Mouse (Mus musculus) adrenal gland, adult (tissue): ENCODE measurements around the gene Tbc1d32.
A peak's percentile ranks its signal among the peaks of the same experiment; 100 is the strongest.
"Not testable (repeated sequence)": the region's sequence is repeated elsewhere in the genome, so short reads cannot be mapped to it uniquely, and the experiment has no call there.

ENCODE experiments used
- DNase-seq, 2 experiments: peaks; one replicate each; pipeline ENCODE4 v3.0.0; 2022 to 2023; ENCODE audit warnings: low spot score in 1 of 2; ENCODE audit not compliant: inconsistent age in 2 of 2

Gene Tbc1d32

DNA sequence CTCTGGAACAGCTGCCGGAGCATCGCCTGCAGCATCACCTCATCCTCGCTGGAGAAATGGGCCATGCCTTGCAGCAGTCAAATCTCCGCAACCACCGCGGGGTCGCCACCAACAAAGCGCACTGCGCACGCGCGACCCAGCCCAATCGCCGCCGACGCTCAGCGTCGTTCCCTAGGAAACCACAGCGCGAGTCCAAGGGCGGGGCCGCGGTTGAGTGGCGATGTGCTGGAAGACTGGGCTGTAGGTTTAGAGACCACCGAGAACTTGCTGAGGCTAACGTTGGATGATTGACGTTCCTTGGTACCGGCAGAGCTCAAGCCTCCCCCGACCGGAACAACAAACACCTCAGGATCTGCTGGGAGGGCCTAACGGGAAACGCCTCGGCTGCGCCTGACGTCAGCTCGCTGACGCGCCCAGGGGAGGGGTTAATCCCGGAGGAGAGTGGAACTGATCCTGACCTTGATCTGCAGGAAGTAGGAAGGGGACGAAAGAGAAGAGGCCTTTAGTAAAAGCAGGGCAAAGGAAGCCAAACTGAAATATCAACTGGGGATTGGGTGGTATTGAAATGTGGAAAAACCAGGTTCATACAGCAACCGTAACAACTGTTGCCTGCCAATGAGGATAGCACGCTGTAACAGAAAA is at the start of gene Tbc1d32:
TSS of gene Tbc1d32 (minus strand) at position 122 of the 642 bp plus-strand sequence.
- peak; percentile 93 to 97 for DNase-seq

DNA sequence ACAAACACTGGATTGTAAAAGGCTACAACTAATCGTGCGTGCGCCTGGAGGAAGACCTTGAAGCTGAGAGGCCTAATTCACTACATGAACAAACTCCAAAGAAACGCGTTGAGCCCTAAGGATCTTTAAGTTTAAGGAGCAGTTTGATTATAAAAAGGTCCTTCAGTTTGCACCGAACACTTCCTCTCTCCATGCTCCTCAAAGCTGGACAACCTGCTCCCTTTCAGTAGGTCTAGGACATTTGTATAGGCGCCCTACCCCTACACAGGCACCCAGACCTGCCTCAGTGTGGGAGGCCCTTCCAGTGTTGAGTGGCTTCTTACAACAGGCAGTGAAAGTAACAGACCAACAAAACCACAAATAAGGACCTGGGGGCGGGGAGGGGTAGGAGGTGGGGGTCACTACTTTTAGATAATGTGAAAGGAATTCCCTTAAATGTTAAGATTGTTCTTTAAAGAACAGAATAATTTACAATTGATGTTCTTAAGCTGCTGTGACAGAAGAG is 666 bp downstream of the Tbc1d32 start:
- peak; percentile 11 to 53 for DNase-seq

DNA sequence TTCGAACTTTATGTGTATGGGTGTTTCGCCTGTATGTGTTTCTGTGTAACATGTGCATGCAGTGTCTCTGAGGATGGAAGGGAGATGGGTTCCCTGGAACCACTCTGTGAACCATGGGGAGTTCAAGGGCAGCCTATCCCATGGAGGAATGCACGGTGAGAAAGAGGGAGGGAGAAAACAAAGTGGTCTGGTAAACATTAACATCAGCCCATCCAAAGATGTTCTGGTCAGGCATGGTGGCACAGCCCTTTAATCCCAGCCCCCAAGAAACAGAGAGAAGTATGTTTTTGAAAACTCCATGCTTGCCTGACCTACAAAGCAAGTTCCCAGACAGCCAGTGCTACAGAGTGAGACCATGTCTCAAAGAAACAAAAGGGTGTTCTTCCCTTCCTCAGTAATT is 12.7 kb downstream of the Tbc1d32 start:
- DNase-seq: no peak

DNA sequence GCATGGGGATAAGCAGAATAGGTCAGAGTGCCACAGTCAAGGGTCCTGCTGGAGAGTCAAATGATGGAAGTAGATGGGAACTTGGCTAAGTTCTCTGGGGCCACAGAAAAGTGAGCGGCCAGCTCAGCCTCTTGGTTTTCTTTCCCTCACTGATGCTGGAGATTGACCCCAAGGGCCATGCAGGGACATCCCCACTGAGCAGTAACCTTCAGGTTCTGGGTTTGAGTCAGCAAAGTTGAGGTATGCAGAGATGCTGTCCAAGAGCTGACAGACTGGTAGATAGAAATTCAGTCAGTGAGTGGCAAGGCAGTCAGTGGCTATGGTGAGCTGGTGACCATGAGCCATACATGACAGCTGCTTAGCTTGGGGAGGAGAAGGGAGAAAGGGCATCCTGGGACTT is 18.1 kb downstream of the Tbc1d32 start:
- DNase-seq: no peak

DNA sequence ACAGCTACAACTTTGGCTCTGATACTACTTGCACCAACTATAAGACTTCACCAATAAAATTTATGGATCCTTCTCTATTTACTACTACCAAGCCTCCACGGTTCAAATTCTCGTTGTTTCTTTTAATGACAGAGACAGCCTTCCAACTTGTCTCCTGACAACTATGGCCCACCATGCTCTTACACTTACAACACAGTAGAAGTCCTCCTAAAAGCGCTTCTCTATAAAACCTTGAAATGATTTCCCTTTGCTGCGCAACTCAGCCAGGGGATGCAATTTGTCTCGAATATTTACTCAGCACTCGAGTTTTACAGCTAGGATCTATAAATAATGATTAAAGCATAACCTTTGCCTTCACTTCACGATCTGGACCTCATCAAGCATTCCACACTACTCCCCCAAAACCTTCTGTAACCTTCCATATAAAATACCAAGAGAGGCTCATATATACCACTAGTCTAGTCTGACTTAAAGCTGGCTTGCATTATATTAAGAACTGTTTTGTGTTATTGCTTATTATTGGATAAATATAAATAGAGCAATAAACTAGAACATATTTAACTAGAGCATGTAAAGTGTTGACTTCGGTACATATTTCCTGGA is 21.6 kb downstream of the Tbc1d32 start:
- no peak for DNase-seq

DNA sequence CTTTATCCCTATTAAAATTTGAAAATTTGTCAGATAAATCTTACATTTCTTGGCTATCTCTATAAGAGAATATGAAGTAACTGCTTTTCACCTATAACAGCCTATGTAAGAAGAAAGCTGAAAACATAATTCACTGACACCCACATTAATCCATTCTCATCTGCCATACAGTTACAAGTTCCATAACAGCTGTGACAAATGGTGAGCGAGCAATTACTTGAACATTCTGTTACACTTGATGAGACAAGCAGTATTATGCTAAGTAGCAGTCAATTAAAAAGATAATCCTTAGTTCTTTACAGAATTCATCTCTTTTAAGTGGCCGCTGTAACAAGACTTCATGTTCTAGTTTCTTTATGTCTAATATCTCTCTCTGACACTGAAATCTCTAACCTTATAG is 24.1 kb downstream of the Tbc1d32 start:
- DNase-seq: no peak

DNA sequence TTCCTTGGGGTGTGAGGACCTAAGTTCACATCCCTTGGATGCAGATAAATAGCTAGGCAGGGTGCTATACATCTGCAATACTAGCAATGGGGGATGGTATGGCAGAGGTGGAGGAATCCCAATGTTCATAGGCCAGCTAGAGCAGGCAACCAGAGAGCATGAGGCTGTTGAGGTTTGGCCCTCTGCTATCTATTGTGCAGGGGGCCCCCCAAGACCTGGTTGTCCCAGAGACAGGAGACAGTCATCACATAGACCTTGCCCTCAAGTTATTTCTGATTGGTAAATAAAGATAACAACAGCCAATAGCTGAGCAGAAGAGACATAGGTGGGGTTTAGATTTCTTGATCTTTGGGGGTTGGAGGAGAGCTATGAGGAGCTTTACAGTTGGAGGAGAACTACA is 28.6 kb downstream of the Tbc1d32 start:
- no peak for DNase-seq

DNA sequence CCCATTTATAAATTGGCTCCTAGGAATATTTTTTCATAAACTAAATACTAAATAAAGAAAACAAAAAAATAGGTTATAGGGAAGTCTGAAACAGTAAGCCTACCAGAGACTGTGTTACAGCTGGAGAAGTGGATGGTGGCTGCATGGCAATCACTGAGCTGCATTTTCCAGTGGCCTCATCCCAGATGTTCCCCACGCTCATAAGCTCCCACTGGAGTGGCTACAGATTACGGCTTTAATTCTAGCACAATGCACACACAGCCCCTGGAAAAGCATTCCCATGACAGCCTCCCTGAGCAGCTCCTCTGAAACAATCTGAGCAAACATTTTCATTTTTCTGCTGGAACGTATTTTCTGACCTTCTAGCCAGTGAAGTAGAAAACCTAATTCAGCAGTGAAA is 29.8 kb downstream of the Tbc1d32 start:
- DNase-seq: no peak

DNA sequence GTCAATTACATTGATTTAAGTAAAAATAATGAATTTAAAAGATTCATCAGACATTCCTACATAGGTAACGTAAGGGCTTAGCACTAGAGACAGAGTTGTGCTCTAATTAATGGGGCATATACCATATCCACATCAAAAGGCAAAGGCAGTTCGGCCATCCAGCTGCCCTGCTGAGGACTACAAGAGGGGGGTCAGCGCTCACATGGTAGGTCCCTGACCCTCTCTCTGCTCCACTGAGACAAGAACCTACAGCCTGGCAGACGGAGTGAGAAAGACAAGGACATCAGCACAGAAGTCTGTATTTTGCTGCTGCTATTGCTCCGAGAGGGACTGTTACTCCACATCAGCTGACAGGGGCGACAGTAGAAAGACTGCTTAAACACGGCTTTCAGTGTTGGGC is 34.2 kb downstream of the Tbc1d32 start:
- no peak for DNase-seq

DNA sequence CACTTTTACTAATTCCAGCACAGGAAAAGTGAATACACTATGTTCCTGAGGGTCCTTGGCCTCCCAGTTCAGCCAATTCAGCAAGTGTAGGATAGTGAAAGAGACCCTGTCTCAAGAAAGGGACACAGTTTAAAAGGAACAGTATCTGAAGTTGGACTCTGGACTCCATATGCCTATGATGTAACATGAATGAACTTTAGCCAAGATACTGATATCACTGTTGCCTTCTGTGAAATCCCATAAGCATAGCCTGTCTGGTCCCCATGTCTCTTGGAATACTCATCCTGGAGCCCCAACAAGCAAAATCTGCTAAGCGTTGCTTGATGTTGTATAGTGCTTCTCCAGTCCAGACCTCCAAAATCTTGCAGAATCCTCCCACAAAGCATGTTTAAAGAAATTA is 46.8 kb downstream of the Tbc1d32 start:
- DNase-seq: no peak

DNA sequence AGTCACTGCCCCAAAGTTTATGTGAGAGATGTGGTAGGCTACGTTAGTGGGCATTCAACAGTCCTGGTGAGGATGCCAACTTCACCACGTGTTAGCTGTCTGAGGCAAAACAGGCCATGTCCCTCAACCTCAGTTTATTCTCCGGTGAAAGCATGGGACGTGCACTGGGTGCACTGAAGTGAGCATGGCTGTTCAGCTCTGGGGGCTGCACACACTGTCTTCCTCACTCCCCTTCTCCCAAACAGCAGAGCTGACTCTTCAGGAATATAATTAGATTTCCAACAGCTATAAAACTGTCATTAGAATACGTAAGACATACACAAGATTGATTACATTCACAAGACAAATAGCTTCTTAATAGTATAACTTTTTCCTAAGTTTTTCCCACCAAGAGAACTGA is 55.3 kb downstream of the Tbc1d32 start:
- no peak for DNase-seq

DNA sequence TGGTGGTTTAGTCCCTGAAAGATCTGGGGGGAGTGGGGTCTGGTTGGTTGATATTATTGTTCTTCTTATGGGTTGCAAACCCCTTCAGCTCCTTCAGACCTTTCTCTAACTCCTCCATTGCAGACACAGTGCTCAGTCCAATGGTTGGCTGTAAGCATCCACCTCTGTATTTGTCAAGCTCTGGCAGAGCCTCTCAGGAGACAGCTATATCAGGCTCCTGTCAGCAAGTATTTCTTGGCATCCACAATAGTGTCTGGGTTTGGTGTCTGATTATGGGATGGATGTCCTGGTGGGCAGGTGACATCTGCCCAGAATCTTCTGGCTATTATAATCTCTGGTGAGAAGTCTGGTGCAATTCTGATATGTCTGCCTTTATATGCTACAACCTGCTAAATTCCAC is 60.8 kb downstream of the Tbc1d32 start:
- DNase-seq: not testable (repeated sequence)

DNA sequence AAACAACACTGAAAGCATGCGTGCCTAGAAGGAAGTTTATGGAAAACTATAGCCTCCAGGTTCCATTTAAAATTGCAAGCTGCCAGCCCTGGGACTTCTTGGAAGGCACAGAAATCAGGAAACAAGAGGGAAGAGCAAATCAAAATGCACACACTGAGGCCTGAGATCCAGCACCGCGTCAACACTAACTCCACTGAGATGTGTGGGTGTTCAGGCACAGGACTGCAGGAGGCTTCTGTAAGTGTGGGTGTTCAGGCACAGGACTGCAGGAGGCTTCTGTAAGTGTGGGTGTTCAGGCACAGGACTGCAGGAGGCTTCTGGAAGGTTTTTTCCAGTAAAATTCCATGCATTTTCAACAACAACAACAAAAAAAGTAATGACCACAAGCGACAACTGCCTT is 62.7 kb downstream of the Tbc1d32 start:
- DNase-seq: no peak

DNA sequence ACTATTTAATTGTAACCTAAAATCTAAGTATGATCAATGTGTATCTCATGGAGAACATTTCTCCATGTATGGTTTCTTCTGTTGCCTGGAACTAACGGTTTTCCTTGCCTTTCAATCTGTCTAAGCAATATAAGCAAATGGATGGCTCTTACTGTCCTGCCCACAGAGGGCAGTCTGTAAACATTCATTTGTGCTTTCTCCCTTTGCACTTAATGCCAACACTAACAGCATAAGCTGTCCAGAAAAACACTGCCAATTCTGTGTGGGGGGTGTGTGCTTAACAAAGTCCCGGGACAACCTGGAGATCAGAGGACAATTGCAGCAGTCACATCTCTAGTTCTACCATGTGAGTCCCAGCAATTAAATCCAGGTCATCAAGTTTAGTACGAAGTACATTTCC is 64.1 kb downstream of the Tbc1d32 start:
- no peak for DNase-seq

DNA sequence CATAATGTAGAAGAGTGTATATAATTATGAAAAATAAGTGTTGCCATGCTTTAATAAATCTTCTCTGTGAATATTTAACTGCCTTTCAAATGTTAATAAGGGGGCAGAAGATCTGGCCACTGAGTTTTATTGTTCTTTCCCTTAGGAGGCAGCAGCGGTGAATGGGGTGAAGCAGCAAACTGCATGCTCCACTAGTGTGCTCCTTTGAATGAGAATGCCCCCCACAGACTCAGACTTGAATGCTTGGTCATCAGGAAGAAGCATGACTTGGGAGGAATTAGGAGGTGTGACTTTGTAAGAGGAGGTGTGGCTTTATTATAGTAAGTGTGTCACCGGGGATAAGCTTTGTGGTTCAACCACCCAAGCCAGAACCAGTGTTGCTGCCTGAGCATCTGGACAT is 69.7 kb downstream of the Tbc1d32 start:
- no peak for DNase-seq

DNA sequence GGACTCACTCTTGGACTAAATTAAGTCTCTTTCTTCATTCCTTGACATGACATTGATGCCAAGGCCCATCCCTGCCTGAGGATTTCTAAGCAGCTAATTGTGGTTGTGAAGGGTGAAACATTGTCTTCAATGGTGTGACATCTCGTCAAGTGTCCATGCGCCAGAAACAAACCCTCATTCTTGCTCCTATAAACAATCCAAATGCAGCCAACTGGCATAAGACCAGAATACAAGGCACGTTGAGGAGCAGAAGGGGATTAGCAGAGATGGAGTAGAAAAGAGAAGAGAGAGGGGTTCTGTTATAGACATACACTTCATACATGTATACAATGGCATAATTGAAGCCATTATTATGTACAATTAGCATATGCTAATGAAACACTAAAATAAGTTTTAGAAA is 70.3 kb downstream of the Tbc1d32 start:
- no peak for DNase-seq

DNA sequence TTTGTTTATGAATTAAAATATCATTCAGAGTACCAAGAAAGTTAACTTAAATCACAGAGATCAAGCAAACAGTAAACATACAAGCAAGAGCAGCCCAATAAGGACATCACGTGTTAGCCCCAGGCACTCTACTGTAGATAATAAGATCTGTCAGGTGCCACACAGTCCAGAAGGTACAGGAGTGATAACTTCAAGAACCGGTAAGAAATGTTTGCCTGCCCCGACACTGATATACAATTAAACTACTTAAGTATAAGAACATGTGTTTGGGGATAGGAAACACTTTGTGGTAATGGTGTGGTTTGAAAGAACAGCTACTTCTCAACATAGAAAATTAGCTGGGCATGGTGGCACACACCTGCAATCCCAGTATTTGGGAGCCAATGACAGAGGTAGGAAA is 71.5 kb downstream of the Tbc1d32 start:
- DNase-seq: no peak

DNA sequence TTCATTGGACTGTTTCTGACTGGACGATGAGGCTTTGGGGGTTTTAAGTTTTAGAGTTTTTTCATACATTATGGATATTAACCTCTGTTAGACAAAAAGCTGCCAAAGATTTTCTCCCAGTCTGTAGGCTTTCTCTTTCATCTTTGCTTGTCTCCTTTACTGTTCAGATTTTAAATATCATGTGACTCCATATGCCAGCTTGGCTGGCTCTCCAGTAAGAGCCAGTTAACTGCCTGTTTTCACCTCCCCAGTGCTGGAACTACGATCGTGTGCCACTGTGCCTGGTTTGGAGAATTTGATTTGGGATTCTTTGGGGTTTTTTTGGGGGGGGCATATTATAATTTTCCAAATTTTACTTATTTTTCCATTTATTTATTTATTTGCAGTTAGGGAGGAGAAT is 79.6 kb downstream of the Tbc1d32 start:
- DNase-seq: no peak

DNA sequence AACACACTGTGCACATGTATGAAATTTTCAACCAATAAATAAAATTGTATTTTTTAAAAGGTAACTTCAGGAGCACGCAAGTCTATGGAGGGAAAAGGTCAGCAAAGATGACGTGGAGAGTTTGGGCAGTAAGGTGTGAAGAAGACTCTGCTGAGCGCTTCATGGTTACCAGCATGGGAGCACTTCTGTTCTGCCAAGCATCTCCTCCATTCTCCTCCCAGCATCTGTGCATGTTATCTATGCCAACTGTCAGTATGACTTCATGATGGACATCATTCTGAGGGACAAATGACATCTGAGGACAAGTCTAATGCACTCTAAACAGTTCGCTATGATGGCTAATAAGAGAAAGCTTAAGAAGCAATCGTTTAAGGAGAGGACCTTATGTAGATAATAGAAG is 91.3 kb downstream of the Tbc1d32 start:
- DNase-seq: no peak

DNA sequence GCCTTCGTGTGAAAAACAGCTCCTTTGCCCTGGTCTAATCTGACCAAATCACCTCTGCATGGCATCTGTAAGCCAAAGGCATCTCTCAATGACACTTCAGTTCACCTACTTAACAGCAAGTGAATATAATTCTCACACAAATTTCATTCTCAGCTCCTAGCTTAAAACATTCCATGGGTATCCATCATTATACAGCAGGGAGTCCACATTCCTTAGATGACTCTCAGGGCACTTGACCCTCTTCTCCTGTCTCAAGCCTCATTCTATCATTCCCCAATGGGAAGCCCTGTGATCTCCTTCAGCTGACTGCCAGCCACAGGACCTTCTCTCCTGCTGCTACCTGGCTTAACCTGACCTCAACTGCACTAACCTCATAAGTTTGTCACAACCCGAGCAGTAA is 98.8 kb downstream of the Tbc1d32 start:
- peak in 1 of 2 experiments; percentile 9 for DNase-seq

DNA sequence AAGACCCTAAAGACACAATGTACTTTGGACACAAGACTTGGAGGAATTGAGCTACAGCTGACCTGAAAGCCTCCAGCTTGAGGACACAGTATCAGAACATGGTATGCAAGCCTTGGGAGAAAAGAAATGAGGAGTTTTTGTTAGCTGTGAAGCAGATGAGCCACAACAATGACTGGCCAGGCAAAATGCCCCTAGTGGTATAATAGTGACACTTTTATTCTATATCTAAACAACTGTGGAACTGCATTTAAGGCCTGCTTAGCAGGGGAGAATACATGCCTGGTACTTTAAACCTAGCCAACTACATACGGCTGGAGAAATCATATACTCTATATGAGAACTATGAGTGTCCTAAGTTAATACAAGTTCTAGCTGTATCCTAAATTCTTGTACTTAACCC is 101.5 kb downstream of the Tbc1d32 start:
- DNase-seq: peak in 1 of 2 experiments; percentile 18

DNA sequence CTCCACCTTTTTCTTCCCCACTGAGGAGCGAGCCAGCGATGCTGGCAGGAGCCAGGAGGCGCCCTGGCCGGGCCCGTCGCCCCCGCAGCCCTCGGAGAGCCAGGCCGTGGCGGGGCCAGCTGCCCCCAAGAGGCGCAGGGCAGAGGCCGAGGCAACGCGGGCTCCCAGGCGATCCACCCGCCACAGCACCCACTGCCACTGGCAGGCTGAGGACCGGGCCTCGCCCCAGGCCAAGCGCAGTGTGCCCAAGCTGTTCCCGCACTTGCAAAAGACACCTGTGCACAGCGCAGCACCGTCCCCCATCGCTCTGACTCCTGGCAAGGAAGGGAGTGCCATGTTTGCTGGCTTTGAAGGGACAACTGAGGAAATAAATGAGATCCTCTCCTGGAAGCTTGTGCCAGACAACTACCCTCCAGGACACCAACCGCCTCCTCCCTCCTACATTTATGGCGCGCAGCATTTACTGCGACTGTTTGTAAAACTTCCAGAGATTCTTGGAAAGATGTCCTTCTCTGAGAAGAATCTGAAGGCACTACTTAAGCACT is 112.8 kb downstream of the Tbc1d32 start:
- no peak for DNase-seq
